Mouse (Mus musculus) neural tube, embryonic 13.5 days (tissue): ENCODE results near the gene Larp7. TPM values are rescaled to one million over a fixed set of nuclear protein-coding genes. Genes with fewer than 3 reads are reported as not detected.

Experiments
- ATAC-seq: fragments of 200-750 bp; cut with Nextera tagmentation; 2 replicates; pipeline ENCODE4 v1.8.0; 2017; ENCODE audit warnings: low read depth, mild to moderate bottlenecking, moderate TSS enrichment, moderate library complexity
- H3K27ac ChIP-seq: fragments of 300-500 bp; sonication (generic); replicated peaks from 2 replicates; pipeline ENCODE4 v1.5.1; 2015; ENCODE audit warnings: moderate library complexity, mild to moderate bottlenecking, inconsistent platforms
- H3K27me3 ChIP-seq: fragments of 300-500 bp; sonication (generic); 2 replicates; pipeline ENCODE4 v1.6.1; 2015; ENCODE audit warnings: mild to moderate bottlenecking, inconsistent platforms
- H3K36me3 ChIP-seq: fragments of 300-500 bp; sonication (generic); 2 replicates; pipeline ENCODE4 v1.6.1; 2015; ENCODE audit warnings: mild to moderate bottlenecking, inconsistent platforms
- H3K4me1 ChIP-seq: fragments of 300-500 bp; sonication (generic); replicated peaks from 2 replicates; pipeline ENCODE4 v1.6.1; 2015; ENCODE audit warnings: inconsistent platforms
- H3K4me2 ChIP-seq: fragments of 300-500 bp; sonication (generic); 2 replicates; pipeline ENCODE4 v1.6.1; 2015; ENCODE audit warnings: inconsistent platforms, mild to moderate bottlenecking, moderate library complexity
- H3K4me3 ChIP-seq: fragments of 300-500 bp; sonication (generic); 2 replicates; pipeline ENCODE4 v1.5.1; 2015; ENCODE audit warnings: mild to moderate bottlenecking, inconsistent platforms
- H3K9ac ChIP-seq: fragments of 300-500 bp; sonication (generic); 2 replicates; pipeline ENCODE4 v1.6.1; 2015; ENCODE audit warnings: moderate library complexity, mild to moderate bottlenecking, inconsistent platforms
- H3K9me3 ChIP-seq: fragments of 300-500 bp; sonication (generic); 2 replicates; pipeline ENCODE4 v1.6.1; 2016; ENCODE audit warnings: inconsistent platforms
- WGBS: fragments of 180-500 bp; shearing (Covaris S2); methylation state at CpG from one replicate; pipeline ENCODE4 v1.1.7; 2015; 5-methylcytosine and 5-hydroxymethylcytosine counted together
- polyA plus RNA-seq: library from polyadenylated mRNA; unstranded; fragments of >200 nt; fragmentation: Nextera tagmentation; extraction: Ambion mirVana; gene quantifications from 2 replicates; pipeline ENCODE4 v1.2.1, GENCODE M21; 2015

The Larp7 gene
- polyA plus RNA-seq, 1 experiment from 2014 or later = 34.0 TPM

- Histone ChIP-seq H3K9ac (no peak overlapping the region), H3K36me3 (peaks cover 32% of the 10 kb centered on the region), H3K9me3 (no peaks in the 10 kb centered on the region), H3K4me3 (no peak overlapping the region), H3K4me1 (no peaks in the 10 kb centered on the region), H3K4me2 (no peak overlapping the region), H3K27ac (no peak overlapping the region), H3K27me3 (no peaks in the 10 kb centered on the region)
- ATAC-seq = no peak
- 84% methylated on average over 6 of the region's 6 CpGs for WGBS
These were observed 14.0 kb downstream of the Larp7 start for GRCm38 (mm10) chr3:127539193-127539592.

GRCm38 (mm10) chr3:127530293-127530692 is 22.9 kb downstream of the Larp7 start:
- ATAC-seq = no peak
- Histone ChIP-seq H3K4me2 (no peak overlapping the region), H3K27ac (no peak overlapping the region), H3K9ac (no peak overlapping the region), H3K36me3 (no peaks in the 10 kb centered on the region), H3K27me3 (no peaks in the 10 kb centered on the region), H3K9me3 (no peaks in the 10 kb centered on the region), H3K4me1 (peaks cover 4% of the 10 kb centered on the region; the same call in 1 of the 2 replicates), H3K4me3 (no peak overlapping the region)
- WGBS = 8% methylated on average over 4 of the region's 4 CpGs

- WGBS = 81% methylated on average over 4 of the region's 4 CpGs
- ATAC-seq = no peak
- no peaks in the 10 kb centered on the region for H3K36me3 ChIP-seq
These were observed 23.3 kb downstream of the Larp7 start for GRCm38 (mm10) chr3:127529824-127530223.

GRCm38 (mm10) chr3:127529210-127529609 is 23.9 kb downstream of the Larp7 start:
- H3K4me3 ChIP-seq = no peak overlapping the region
- H3K9me3 ChIP-seq = no peaks in the 10 kb centered on the region
- H3K36me3 ChIP-seq = no peaks in the 10 kb centered on the region
- H3K4me1 ChIP-seq = peaks cover 4% of the 10 kb centered on the region; the same call in 1 of the 2 replicates
- no peak overlapping the region for H3K27ac ChIP-seq
- no peaks in the 10 kb centered on the region for H3K27me3 ChIP-seq
- no peak overlapping the region for H3K9ac ChIP-seq
- 88% methylated on average over 3 of the region's 3 CpGs for WGBS
- no peak for ATAC-seq
- H3K4me2 ChIP-seq = no peak overlapping the region

More at GRCm38 (mm10) chr3:127529824-127530223, 23.3 kb downstream of the Larp7 start:
- Histone ChIP-seq H3K27ac (no peak overlapping the region), H3K4me3 (no peak overlapping the region), H3K9me3 (no peaks in the 10 kb centered on the region), H3K4me2 (no peak overlapping the region), H3K9ac (no peak overlapping the region), H3K4me1 (peaks cover 4% of the 10 kb centered on the region; the same call in 1 of the 2 replicates), H3K27me3 (no peaks in the 10 kb centered on the region)

- no peak for ATAC-seq
- Histone ChIP-seq H3K36me3 (no peaks in the 10 kb centered on the region), H3K9ac (no peak overlapping the region), H3K4me3 (no peak overlapping the region), H3K27me3 (no peaks in the 10 kb centered on the region), H3K27ac (no peak overlapping the region), H3K9me3 (no peaks in the 10 kb centered on the region), H3K4me1 (peaks cover 4% of the 10 kb centered on the region; the same call in 1 of the 2 replicates), H3K4me2 (no peak overlapping the region)
- WGBS = 70% methylated on average over 5 of the region's 5 CpGs
These were observed 25.6 kb downstream of the Larp7 start for GRCm38 (mm10) chr3:127527465-127528034.

GRCm38 (mm10) chr3:127525188-127525819 is 27.8 kb downstream of the Larp7 start:
- Histone ChIP-seq H3K4me3 (no peak overlapping the region), H3K4me2 (no peak overlapping the region), H3K27me3 (no peaks in the 10 kb centered on the region), H3K9ac (no peak overlapping the region), H3K9me3 (no peaks in the 10 kb centered on the region), H3K36me3 (no peaks in the 10 kb centered on the region), H3K27ac (no peak overlapping the region), H3K4me1 (peaks cover 2% of the 10 kb centered on the region; the same call in 1 of the 2 replicates)
- ATAC-seq = no peak
- WGBS = 79% methylated on average over 8 of the region's 8 CpGs

GRCm38 (mm10) chr3:127521156-127521555 is 32.0 kb downstream of the Larp7 start:
- H3K9me3 ChIP-seq = no peaks in the 10 kb centered on the region
- H3K27me3 ChIP-seq = no peaks in the 10 kb centered on the region
- ATAC-seq = no peak
- H3K36me3 ChIP-seq = no peaks in the 10 kb centered on the region
- no peak overlapping the region for H3K27ac ChIP-seq
- 81% methylated on average over 10 of the region's 10 CpGs for WGBS
- H3K4me2 ChIP-seq = no peak overlapping the region
- H3K4me1 ChIP-seq = no peaks in the 10 kb centered on the region
- H3K9ac ChIP-seq = no peak overlapping the region
- H3K4me3 ChIP-seq = no peak overlapping the region

- H3K36me3 ChIP-seq = no peaks in the 10 kb centered on the region
- no peak overlapping the region for H3K4me3 ChIP-seq
- no peak overlapping the region for H3K4me2 ChIP-seq
- ATAC-seq = no peak
- H3K4me1 ChIP-seq = no peaks in the 10 kb centered on the region
- no peaks in the 10 kb centered on the region for H3K27me3 ChIP-seq
- H3K27ac ChIP-seq = no peak overlapping the region
- no peak overlapping the region for H3K9ac ChIP-seq
- no peaks in the 10 kb centered on the region for H3K9me3 ChIP-seq
- 87% methylated on average over 6 of the region's 6 CpGs for WGBS
These were observed 32.8 kb downstream of the Larp7 start for GRCm38 (mm10) chr3:127520300-127520699.

GRCm38 (mm10) chr3:127515251-127515650 is 37.9 kb downstream of the Larp7 start:
- no peak overlapping the region for H3K27ac ChIP-seq
- no peak overlapping the region for H3K4me3 ChIP-seq
- ATAC-seq = no peak
- 90% methylated on average over 1 of the region's 1 CpGs for WGBS
- no peaks in the 10 kb centered on the region for H3K4me1 ChIP-seq
- no peaks in the 10 kb centered on the region for H3K9me3 ChIP-seq
- H3K36me3 ChIP-seq = no peaks in the 10 kb centered on the region
- H3K9ac ChIP-seq = no peak overlapping the region
- no peak overlapping the region for H3K4me2 ChIP-seq
- H3K27me3 ChIP-seq = no peaks in the 10 kb centered on the region

- no peaks in the 10 kb centered on the region for H3K27me3 ChIP-seq
- no peaks in the 10 kb centered on the region for H3K4me1 ChIP-seq
- 85% methylated on average over 2 of the region's 2 CpGs for WGBS
- H3K4me2 ChIP-seq = no peak overlapping the region
- no peaks in the 10 kb centered on the region for H3K36me3 ChIP-seq
- no peaks in the 10 kb centered on the region for H3K9me3 ChIP-seq
- H3K4me3 ChIP-seq = no peak overlapping the region
- no peak overlapping the region for H3K27ac ChIP-seq
- ATAC-seq = no peak
- H3K9ac ChIP-seq = no peak overlapping the region
These were observed 39.5 kb downstream of the Larp7 start for GRCm38 (mm10) chr3:127513699-127514098.

- no peak overlapping the region for H3K27ac ChIP-seq
- no peak overlapping the region for H3K4me3 ChIP-seq
- WGBS = 73% methylated on average over 15 of the region's 15 CpGs
- H3K36me3 ChIP-seq = no peaks in the 10 kb centered on the region
- ATAC-seq = no peak
- H3K9me3 ChIP-seq = no peaks in the 10 kb centered on the region
- H3K4me1 ChIP-seq = no peaks in the 10 kb centered on the region
- H3K4me2 ChIP-seq = no peak overlapping the region
- H3K9ac ChIP-seq = no peak overlapping the region
- H3K27me3 ChIP-seq = no peaks in the 10 kb centered on the region
These were observed 40.3 kb downstream of the Larp7 start for GRCm38 (mm10) chr3:127512794-127513335.

GRCm38 (mm10) chr3:127511786-127512746 is 41.1 kb downstream of the Larp7 start:
- no peak overlapping the region for H3K4me3 ChIP-seq
- no peak overlapping the region for H3K27ac ChIP-seq
- H3K4me1 ChIP-seq = no peaks in the 10 kb centered on the region
- WGBS = 79% methylated on average over 12 of the region's 12 CpGs
- ATAC-seq = no peak
- no peaks in the 10 kb centered on the region for H3K36me3 ChIP-seq
- no peak overlapping the region for H3K4me2 ChIP-seq
- no peaks in the 10 kb centered on the region for H3K27me3 ChIP-seq
- no peak overlapping the region for H3K9ac ChIP-seq
- no peaks in the 10 kb centered on the region for H3K9me3 ChIP-seq
